Mouse (Mus musculus) neural tube, embryonic 11.5 days (tissue): ENCODE data around the gene Grm4. TPM values are rescaled to one million over a fixed set of nuclear protein-coding genes. Genes with fewer than 3 reads are reported as not detected.

ENCODE experiments used
- ATAC-seq: fragments of 200-750 bp; cut with Nextera tagmentation; 2 replicates; pipeline ENCODE4 v1.8.0; 2017; ENCODE audit warnings: moderate number of reproducible peaks, mild to moderate bottlenecking, moderate TSS enrichment, moderate library complexity; ENCODE audit not compliant: insufficient read depth, low FRiP score, low TSS enrichment
- DNase-seq: peaks from one replicate; pipeline ENCODE4 v3.0.0-alpha.2; 2015; ENCODE audit warnings: low spot score
- H3K27ac ChIP-seq: fragments of 300-500 bp; sonication (generic); 2 replicates; pipeline ENCODE4 v1.5.1; 2014; ENCODE audit warnings: low read depth, mild to moderate bottlenecking, low read length
- H3K27me3 ChIP-seq: fragments of 300-500 bp; sonication (generic); 2 replicates; pipeline ENCODE4 v1.6.1; 2014; ENCODE audit warnings: mild to moderate bottlenecking, low read length, mixed read lengths; ENCODE audit not compliant: control insufficient read depth, insufficient read depth
- H3K36me3 ChIP-seq: fragments of 300-500 bp; sonication (generic); 2 replicates; pipeline ENCODE4 v1.6.1; 2014; ENCODE audit warnings: mild to moderate bottlenecking, low read length, moderate library complexity, mixed read lengths; ENCODE audit not compliant: control insufficient read depth, insufficient read depth
- H3K4me1 ChIP-seq: fragments of 300-500 bp; sonication (generic); 2 replicates; pipeline ENCODE4 v1.6.1; 2014; ENCODE audit warnings: low read length, mixed read lengths; ENCODE audit not compliant: control insufficient read depth, insufficient read depth
- H3K4me2 ChIP-seq: fragments of 300-500 bp; sonication (generic); 2 replicates; pipeline ENCODE4 v1.6.1; 2014; ENCODE audit warnings: low read depth, mild to moderate bottlenecking, moderate library complexity
- H3K4me3 ChIP-seq: fragments of 300-500 bp; sonication (generic); 2 replicates; pipeline ENCODE4 v1.5.1; 2014; ENCODE audit warnings: low read depth, low read length
- H3K9ac ChIP-seq: fragments of 300-500 bp; sonication (generic); 2 replicates; pipeline ENCODE4 v1.6.1; 2014; ENCODE audit warnings: mild to moderate bottlenecking, low read length
- H3K9me3 ChIP-seq: fragments of 300-500 bp; sonication (generic); 2 replicates; pipeline ENCODE4 v1.6.1; 2016; ENCODE audit warnings: low read length; ENCODE audit not compliant: control insufficient read depth
- WGBS: fragments of 180-500 bp; shearing (Covaris S2); extraction: QIAGEN DNeasy Blood & Tissue Kit; methylation state at CpG from one replicate; pipeline ENCODE4 v1.1.7; 2014; 5-methylcytosine and 5-hydroxymethylcytosine counted together
- polyA plus RNA-seq: library from polyadenylated mRNA; unstranded; fragments of >200 nt; fragmentation: Nextera tagmentation; extraction: Ambion mirVana; gene quantifications from 2 replicates; pipeline ENCODE4 v1.2.1, GENCODE M21; 2014

Gene Grm4
- polyA plus RNA-seq, 1 experiment from 2014 or later = 2.5 TPM

- WGBS = 93% methylated on average over 19 of the region's 19 CpGs
- 0 out of 2 replicates have a peak, but pooled peaks cover 6% of the 10 kb centered on the region for H3K4me1 ChIP-seq
- H3K27ac ChIP-seq = no peak overlapping the region
- H3K4me2 ChIP-seq = no peak overlapping the region
- no peaks in the 10 kb centered on the region for H3K9me3 ChIP-seq
- H3K9ac ChIP-seq = no peak overlapping the region
- no peaks in the 10 kb centered on the region for H3K36me3 ChIP-seq
- no peaks in the 10 kb centered on the region for H3K27me3 ChIP-seq
- no peak for ATAC-seq
- no peak for DNase-seq
- no peak overlapping the region for H3K4me3 ChIP-seq
Measured at GRCm38 (mm10) chr17:27405376-27406024, 115.7 kb downstream of the Grm4 start.

- WGBS = 28% methylated on average over 13 of the region's 13 CpGs
- Histone ChIP-seq H3K36me3 (no peaks in the 10 kb centered on the region), H3K27ac (no peak overlapping the region), H3K9ac (no peak overlapping the region), H3K4me1 (0 out of 2 replicates have a peak, but pooled peaks cover 6% of the 10 kb centered on the region), H3K27me3 (no peaks in the 10 kb centered on the region), H3K4me2 (no peak overlapping the region), H3K4me3 (no peak overlapping the region), H3K9me3 (no peaks in the 10 kb centered on the region)
- peak; percentile 54 for DNase-seq
- no peak for ATAC-seq
Measured at GRCm38 (mm10) chr17:27401200-27401599, 120.0 kb downstream of the Grm4 start.

- ATAC-seq (no peak), DNase-seq (no peak)
- no peak overlapping the region for H3K27ac ChIP-seq
- no peaks in the 10 kb centered on the region for H3K9me3 ChIP-seq
- no peak overlapping the region for H3K4me3 ChIP-seq
- 77% methylated on average over 5 of the region's 5 CpGs for WGBS
- H3K4me2 ChIP-seq = no peak overlapping the region
- H3K4me1 ChIP-seq = 0 out of 2 replicates have a peak, but pooled peaks cover 4% of the 10 kb centered on the region
- no peak overlapping the region for H3K9ac ChIP-seq
- H3K27me3 ChIP-seq = no peaks in the 10 kb centered on the region
- H3K36me3 ChIP-seq = no peaks in the 10 kb centered on the region
Measured at GRCm38 (mm10) chr17:27393931-27394330, 127.3 kb downstream of the Grm4 start.

GRCm38 (mm10) chr17:27393432-27393831 is 127.8 kb downstream of the Grm4 start:
- ATAC-seq = no peak

GRCm38 (mm10) chr17:27392918-27393317 is 128.3 kb downstream of the Grm4 start:
- 0 out of 2 replicates have a peak, but pooled peaks cover 4% of the 10 kb centered on the region for H3K4me1 ChIP-seq
- DNase-seq = peak; percentile 46
- WGBS = 58% methylated on average over 8 of the region's 8 CpGs
- H3K27me3 ChIP-seq = no peaks in the 10 kb centered on the region
- H3K9me3 ChIP-seq = no peaks in the 10 kb centered on the region
- H3K27ac ChIP-seq = no peak overlapping the region; the same call in 1 of the 2 replicates
- H3K4me2 ChIP-seq = no peak overlapping the region
- no peak overlapping the region for H3K9ac ChIP-seq
- ATAC-seq = no peak
- no peaks in the 10 kb centered on the region for H3K36me3 ChIP-seq
- H3K4me3 ChIP-seq = no peak overlapping the region

More at GRCm38 (mm10) chr17:27393432-27393831, 127.8 kb downstream of the Grm4 start:
- H3K27ac ChIP-seq = no peak overlapping the region
- 0 out of 2 replicates have a peak, but pooled peaks cover 4% of the 10 kb centered on the region for H3K4me1 ChIP-seq
- peak; percentile 38 for DNase-seq
- no peak overlapping the region for H3K4me3 ChIP-seq
- no peaks in the 10 kb centered on the region for H3K36me3 ChIP-seq
- H3K27me3 ChIP-seq = no peaks in the 10 kb centered on the region
- H3K9me3 ChIP-seq = no peaks in the 10 kb centered on the region
- H3K4me2 ChIP-seq = no peak overlapping the region
- WGBS = 89% methylated on average over 4 of the region's 4 CpGs
- H3K9ac ChIP-seq = no peak overlapping the region

- no peaks in the 10 kb centered on the region for H3K36me3 ChIP-seq
- H3K27me3 ChIP-seq = no peaks in the 10 kb centered on the region
- H3K9ac ChIP-seq = no peak overlapping the region
- H3K9me3 ChIP-seq = no peaks in the 10 kb centered on the region
- WGBS = 87% methylated on average over 8 of the region's 8 CpGs
- 0 out of 2 replicates have a peak, but pooled peaks cover 6% of the 10 kb centered on the region for H3K4me1 ChIP-seq
- ATAC-seq = no peak
- H3K27ac ChIP-seq = no peak overlapping the region
- no peak overlapping the region for H3K4me2 ChIP-seq
- H3K4me3 ChIP-seq = no peak overlapping the region
- DNase-seq = no peak
Measured at GRCm38 (mm10) chr17:27390019-27390418, 131.2 kb downstream of the Grm4 start.

GRCm38 (mm10) chr17:27389221-27390000 is 131.8 kb downstream of the Grm4 start:
- H3K36me3 ChIP-seq = no peaks in the 10 kb centered on the region
- no peaks in the 10 kb centered on the region for H3K9me3 ChIP-seq
- 79% methylated on average over 13 of the region's 13 CpGs for WGBS
- 0 out of 2 replicates have a peak, but pooled peaks cover 6% of the 10 kb centered on the region for H3K4me1 ChIP-seq
- ATAC-seq (no peak), DNase-seq (no peak)
- H3K4me2 ChIP-seq = no peak overlapping the region
- H3K9ac ChIP-seq = no peak overlapping the region
- no peaks in the 10 kb centered on the region for H3K27me3 ChIP-seq
- H3K4me3 ChIP-seq = no peak overlapping the region
- H3K27ac ChIP-seq = no peak overlapping the region

GRCm38 (mm10) chr17:27386438-27386837 is 134.8 kb downstream of the Grm4 start:
- no peak overlapping the region for H3K27ac ChIP-seq
- no peaks in the 10 kb centered on the region for H3K36me3 ChIP-seq
- no peak for DNase-seq
- H3K4me3 ChIP-seq = no peak overlapping the region
- no peak overlapping the region for H3K4me2 ChIP-seq
- H3K27me3 ChIP-seq = 0 out of 2 replicates have a peak, but pooled peaks cover 3% of the 10 kb centered on the region
- 0 out of 2 replicates have a peak, but pooled peaks cover 2% of the 10 kb centered on the region for H3K4me1 ChIP-seq
- 58% methylated on average over 1 of the region's 1 CpGs for WGBS
- H3K9me3 ChIP-seq = no peaks in the 10 kb centered on the region
- ATAC-seq = no peak
- no peak overlapping the region for H3K9ac ChIP-seq
